Mouse (Mus musculus) heart, embryonic 10.5 days (tissue): Measurements from ENCODE around the gene Gm45021. TPM values are rescaled to one million over a fixed set of nuclear protein-coding genes. Genes with fewer than 3 reads are reported as not detected.
A peak's percentile ranks its signal among the peaks of the same experiment; 100 is the strongest.

Source experiments
- DNase-seq: peaks from one replicate; pipeline ENCODE4 v3.0.0-alpha.2; 2017; ENCODE audit warnings: low spot score
- H3K27ac ChIP-seq: fragments of 300-500 bp; sonication (generic); 2 replicates; pipeline ENCODE4 v1.5.1; 2016; ENCODE audit warnings: mild to moderate bottlenecking
- H3K27me3 ChIP-seq: fragments of 300-500 bp; sonication (generic); 2 replicates; pipeline ENCODE4 v1.6.1; 2016; ENCODE audit warnings: mild to moderate bottlenecking; ENCODE audit not compliant: poor library complexity, insufficient read depth, severe bottlenecking
- H3K36me3 ChIP-seq: fragments of 300-500 bp; sonication (generic); 2 replicates; pipeline ENCODE4 v1.6.1; 2016; ENCODE audit warnings: mild to moderate bottlenecking, moderate library complexity
- H3K4me1 ChIP-seq: fragments of 300-500 bp; sonication (generic); 2 replicates; pipeline ENCODE4 v1.6.1; 2016; ENCODE audit warnings: mild to moderate bottlenecking
- H3K4me3 ChIP-seq: fragments of 300-500 bp; sonication (generic); 2 replicates; pipeline ENCODE4 v1.5.1; 2016; ENCODE audit warnings: mild to moderate bottlenecking, moderate library complexity
- H3K9me3 ChIP-seq: fragments of 300-500 bp; sonication (generic); 2 replicates; pipeline ENCODE4 v1.6.1; 2016; ENCODE audit warnings: mild to moderate bottlenecking, moderate library complexity
- WGBS: fragments of 180-500 bp; shearing (Covaris S2); methylation state at CpG from one replicate; pipeline ENCODE4 v1.1.7; 2016; 5-methylcytosine and 5-hydroxymethylcytosine counted together
- polyA plus RNA-seq: library from polyadenylated mRNA; unstranded; fragments of >200 nt; fragmentation: Nextera tagmentation; extraction: Ambion mirVana; gene quantifications from 2 replicates; pipeline ENCODE4 v1.2.1, GENCODE M21; 2016

Gene Gm45021
- polyA plus RNA-seq, 1 experiment from 2014 or later = not detected

- WGBS = 9% methylated on average over 7 of the region's 7 CpGs
- peak overlapping the region; percentile 67 for H3K4me3 ChIP-seq
- H3K9me3 ChIP-seq = no peaks in the 10 kb centered on the region
- H3K4me1 ChIP-seq = peaks cover 26% of the 10 kb centered on the region
- H3K36me3 ChIP-seq = no peaks in the 10 kb centered on the region
- DNase-seq = no peak
- peak overlapping the region; percentile 73 for H3K27ac ChIP-seq
- H3K27me3 ChIP-seq = peaks cover 67% of the 10 kb centered on the region
Measured at GRCm38 (mm10) chr6:48627511-48627924, 38.1 kb downstream of the Gm45021 start.

- 79% methylated on average over 3 of the region's 3 CpGs for WGBS
Measured at GRCm38 (mm10) chr6:48628377-48628776, 39.0 kb downstream of the Gm45021 start.

GRCm38 (mm10) chr6:48628808-48629660 is 39.6 kb downstream of the Gm45021 start:
- H3K27me3 ChIP-seq = peaks cover 75% of the 10 kb centered on the region
- no peak for DNase-seq
- peak overlapping the region; percentile 81 for H3K27ac ChIP-seq
- H3K36me3 ChIP-seq = no peaks in the 10 kb centered on the region
- no peaks in the 10 kb centered on the region for H3K9me3 ChIP-seq
- H3K4me3 ChIP-seq = peak overlapping the region; percentile 63
- WGBS = 9% methylated on average over 54 of the region's 54 CpGs
- H3K4me1 ChIP-seq = peaks cover 26% of the 10 kb centered on the region

More at GRCm38 (mm10) chr6:48628377-48628776, 39.0 kb downstream of the Gm45021 start:
- no peak overlapping the region for H3K4me3 ChIP-seq
- no peak for DNase-seq
- H3K27ac ChIP-seq = 0 out of 2 replicates have a peak overlapping the region, but pooled peaks have one; percentile 81
- no peaks in the 10 kb centered on the region for H3K36me3 ChIP-seq
- H3K27me3 ChIP-seq = peaks cover 75% of the 10 kb centered on the region
- no peaks in the 10 kb centered on the region for H3K9me3 ChIP-seq
- peaks cover 26% of the 10 kb centered on the region for H3K4me1 ChIP-seq

- 6% methylated on average over 13 of the region's 13 CpGs for WGBS
- Histone ChIP-seq H3K36me3 (no peaks in the 10 kb centered on the region), H3K27ac (peak overlapping the region; percentile 81), H3K4me1 (peaks cover 26% of the 10 kb centered on the region), H3K27me3 (peaks cover 71% of the 10 kb centered on the region), H3K9me3 (no peaks in the 10 kb centered on the region), H3K4me3 (peak overlapping the region; percentile 63)
- no peak for DNase-seq
Measured at GRCm38 (mm10) chr6:48629661-48630034, 40.2 kb downstream of the Gm45021 start.

GRCm38 (mm10) chr6:48630831-48631230 is 41.4 kb downstream of the Gm45021 start:
- no peaks in the 10 kb centered on the region for H3K9me3 ChIP-seq
- H3K36me3 ChIP-seq = no peaks in the 10 kb centered on the region
- H3K4me3 ChIP-seq = no peak overlapping the region
- H3K27me3 ChIP-seq = peaks cover 62% of the 10 kb centered on the region
- no peak overlapping the region for H3K27ac ChIP-seq
- no peak for DNase-seq
- 86% methylated on average over 8 of the region's 8 CpGs for WGBS
- peaks cover 26% of the 10 kb centered on the region for H3K4me1 ChIP-seq

GRCm38 (mm10) chr6:48635105-48635504 is 45.7 kb downstream of the Gm45021 start:
- Histone ChIP-seq H3K4me1 (peaks cover 10% of the 10 kb centered on the region), H3K36me3 (no peaks in the 10 kb centered on the region), H3K4me3 (no peak overlapping the region), H3K27ac (no peak overlapping the region), H3K9me3 (no peaks in the 10 kb centered on the region), H3K27me3 (peaks cover 30% of the 10 kb centered on the region)
- WGBS = 75% methylated on average over 2 of the region's 2 CpGs
- no peak for DNase-seq

GRCm38 (mm10) chr6:48636515-48636914 is 47.1 kb downstream of the Gm45021 start:
- Histone ChIP-seq H3K4me1 (peaks cover 10% of the 10 kb centered on the region), H3K9me3 (no peaks in the 10 kb centered on the region), H3K27ac (no peak overlapping the region), H3K27me3 (peaks cover 17% of the 10 kb centered on the region; the same call in 1 of the 2 replicates), H3K4me3 (no peak overlapping the region), H3K36me3 (no peaks in the 10 kb centered on the region)
- no peak for DNase-seq
- WGBS = 37% methylated on average over 6 of the region's 6 CpGs

- Histone ChIP-seq H3K27me3 (peaks cover 3% of the 10 kb centered on the region; the same call in 1 of the 2 replicates), H3K4me3 (no peak overlapping the region), H3K36me3 (no peaks in the 10 kb centered on the region), H3K9me3 (no peaks in the 10 kb centered on the region), H3K27ac (no peak overlapping the region), H3K4me1 (peaks cover 10% of the 10 kb centered on the region)
- no peak for DNase-seq
- 67% methylated on average over 6 of the region's 6 CpGs for WGBS
Measured at GRCm38 (mm10) chr6:48637811-48638500, 48.5 kb downstream of the Gm45021 start.

GRCm38 (mm10) chr6:48638553-48638952 is 49.1 kb downstream of the Gm45021 start:
- no peaks in the 10 kb centered on the region for H3K9me3 ChIP-seq
- no peak overlapping the region for H3K27ac ChIP-seq
- H3K4me1 ChIP-seq = peaks cover 10% of the 10 kb centered on the region
- DNase-seq = no peak
- 72% methylated on average over 2 of the region's 2 CpGs for WGBS
- no peak overlapping the region for H3K4me3 ChIP-seq
- no peaks in the 10 kb centered on the region for H3K27me3 ChIP-seq
- no peaks in the 10 kb centered on the region for H3K36me3 ChIP-seq

- Histone ChIP-seq H3K4me1 (peaks cover 9% of the 10 kb centered on the region), H3K9me3 (no peaks in the 10 kb centered on the region), H3K27me3 (no peaks in the 10 kb centered on the region), H3K27ac (no peak overlapping the region), H3K36me3 (no peaks in the 10 kb centered on the region), H3K4me3 (no peak overlapping the region)
- peak; percentile 68 for DNase-seq
- WGBS = 72% methylated on average over 6 of the region's 6 CpGs
Measured at GRCm38 (mm10) chr6:48641391-48641790, 52.0 kb downstream of the Gm45021 start.

- DNase-seq = no peak
Measured at GRCm38 (mm10) chr6:48642764-48643292, 53.4 kb downstream of the Gm45021 start.

GRCm38 (mm10) chr6:48645660-48646308 is 56.4 kb downstream of the Gm45021 start:
- no peak overlapping the region for H3K27ac ChIP-seq
- 15% methylated on average over 12 of the region's 12 CpGs for WGBS
- no peak overlapping the region for H3K4me3 ChIP-seq
- no peaks in the 10 kb centered on the region for H3K36me3 ChIP-seq
- no peaks in the 10 kb centered on the region for H3K27me3 ChIP-seq
- H3K4me1 ChIP-seq = no peaks in the 10 kb centered on the region
- DNase-seq = peak; percentile 85
- H3K9me3 ChIP-seq = no peaks in the 10 kb centered on the region

More at GRCm38 (mm10) chr6:48642764-48643292, 53.4 kb downstream of the Gm45021 start:
- Histone ChIP-seq H3K4me3 (no peak overlapping the region), H3K27ac (no peak overlapping the region), H3K27me3 (no peaks in the 10 kb centered on the region), H3K36me3 (no peaks in the 10 kb centered on the region), H3K4me1 (no peaks in the 10 kb centered on the region), H3K9me3 (no peaks in the 10 kb centered on the region)
- 20% methylated on average over 4 of the region's 4 CpGs for WGBS
